Mouse (Mus musculus) liver, postnatal 0 days (tissue): ENCODE measurements around the gene Gm21992.

Experiments used
- CTCF ChIP-seq: sonication (generic); IDR thresholded peaks from 2 replicates; pipeline ENCODE4 v1.5.1; 2016; ENCODE audit warnings: antibody characterized with exemption, low read depth
- EP300 ChIP-seq: IDR thresholded peaks from 2 replicates; pipeline ENCODE4 v1.6.1; 2016; ENCODE audit warnings: antibody characterized with exemption, low read depth, mild to moderate bottlenecking

GRCm38 (mm10) chr19:4720112-4720511 lies 91.3 kb downstream of the Gm21992 start:
- no peak for TF ChIP-seq EP300
- no peak for TF ChIP-seq CTCF
